Mouse (Mus musculus): ENCODE data around the gene Sorcs3.

DNA sequence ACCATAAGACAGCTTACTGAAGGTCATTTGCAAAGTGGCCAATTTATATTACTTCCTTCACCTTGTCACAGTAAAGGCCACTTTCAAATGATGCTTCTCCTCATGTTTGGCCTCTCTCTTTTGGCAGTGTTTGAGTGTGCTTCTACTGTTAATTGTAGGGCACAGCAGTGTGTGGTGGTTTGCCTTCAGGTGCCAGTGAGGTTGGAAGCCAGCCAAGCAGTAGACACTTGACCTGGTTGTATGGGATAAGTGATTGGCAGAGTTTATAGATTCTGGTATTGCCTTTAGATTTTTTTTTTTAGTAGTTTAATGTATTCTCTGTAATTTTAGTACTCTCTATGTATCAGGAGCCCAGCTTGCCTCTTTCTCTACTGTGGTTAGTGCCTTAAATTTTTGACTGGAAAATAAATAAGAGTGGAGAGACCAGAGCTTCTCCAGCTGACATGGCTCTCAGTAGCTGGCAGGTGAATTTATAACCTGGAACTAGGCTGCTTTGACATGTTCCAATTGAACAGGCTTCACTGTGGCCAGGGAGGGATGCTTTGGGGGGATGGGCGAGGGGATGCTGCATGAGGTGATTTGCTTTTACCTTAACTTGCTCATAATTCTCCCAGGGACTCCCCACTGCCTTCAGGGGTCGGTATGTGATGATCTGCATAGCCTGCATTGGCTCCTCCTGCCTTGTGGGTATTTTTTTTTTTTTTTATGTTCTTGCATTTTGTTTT lies 298.2 kb downstream of the Sorcs3 start:
- no peak for TF ChIP-seq POLR2A (IDR thresholded peaks at IDR 0.05; ENCODE audit: low read depth, low read length)
- no peak for TF ChIP-seq CTCF (IDR thresholded peaks at IDR 0.05; ENCODE audit: extremely low read depth, insufficient read length, insufficient replicate concordance, low read depth, low read length)
